Comparison of ENCODE assay signal across 17 mouse cellular contexts in the genomic region with DNA sequence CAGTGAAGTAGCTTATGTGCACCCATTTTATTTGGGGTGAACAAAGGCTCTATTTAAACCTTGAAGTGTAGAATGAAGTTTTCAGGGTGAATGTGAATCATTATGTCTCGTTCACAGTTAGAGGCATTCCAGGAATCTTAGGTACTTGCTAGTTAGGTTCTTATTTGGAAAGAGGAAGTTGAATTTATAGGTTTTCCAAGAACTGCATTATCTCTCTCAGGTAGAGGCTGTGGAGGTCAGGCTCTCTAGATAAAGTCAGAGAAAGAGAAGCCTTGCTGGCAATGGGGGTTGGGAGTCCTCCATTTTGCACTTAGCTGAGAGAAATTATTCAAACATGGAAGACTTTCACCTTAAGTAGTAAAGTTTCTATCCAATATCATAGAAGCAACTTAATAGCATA.
"Had no signal": no experiment of that assay in that cellular context is flagged by ENCODE, and none has a peak within 500 bp of the region (broad histone marks: within the 10 kb centered on the region; RNA-seq: fewer than 3 reads in every experiment).

No protein-coding gene starts in this region.

- H3K4me1 ChIP-seq: neural tube, embryonic 12.5 days; neural tube, embryonic 13.5 days; neural tube, embryonic 15.5 days; stomach, embryonic 15.5 days had no signal

- H3K27me3 ChIP-seq: neural tube, embryonic 12.5 days; neural tube, embryonic 13.5 days; neural tube, embryonic 15.5 days; stomach, embryonic 15.5 days had no signal

- H3K9ac ChIP-seq: neural tube, embryonic 12.5 days; neural tube, embryonic 13.5 days; neural tube, embryonic 15.5 days; stomach, embryonic 15.5 days had no signal

- H3K36me3 ChIP-seq: neural tube, embryonic 12.5 days; neural tube, embryonic 13.5 days; neural tube, embryonic 15.5 days; stomach, embryonic 15.5 days had no signal

- DNase-seq: retina, postnatal 1 day; right cerebral cortex, adult 18-20 months; right cerebral cortex, postnatal 14 days; right cerebral cortex, postnatal 25 days; right cerebral cortex, postnatal 4 days; spleen, adult 18-20 months; thymus, adult 18-20 months; thymus, adult 2 months; thymus, postnatal 14 days; thymus, postnatal 25 days; thymus, postnatal 36 days; thymus, postnatal 4 days had no signal

- H3K27ac ChIP-seq: neural tube, embryonic 12.5 days; neural tube, embryonic 13.5 days; neural tube, embryonic 15.5 days; stomach, embryonic 15.5 days; stomach, postnatal 0 days had no signal

- H3K4me3 ChIP-seq: neural tube, embryonic 12.5 days; neural tube, embryonic 13.5 days; neural tube, embryonic 15.5 days; stomach, embryonic 15.5 days had no signal

- H3K9me3 ChIP-seq: neural tube, embryonic 12.5 days; neural tube, embryonic 13.5 days; neural tube, embryonic 15.5 days; stomach, embryonic 15.5 days had no signal

- H3K4me2 ChIP-seq: neural tube, embryonic 12.5 days; neural tube, embryonic 13.5 days; neural tube, embryonic 15.5 days; stomach, embryonic 15.5 days had no signal
